Mouse (Mus musculus): ENCODE data around the gene Nrbf2. TPM values are rescaled to one million over a fixed set of nuclear protein-coding genes. Genes with fewer than 3 reads are reported as not detected.

Gene Nrbf2
- 10 to 100 TPM in 1 of 2 experiments, 1 to 10 TPM in 1; 8.6 to 10.2 TPM for total RNA-seq (2021)
- long read RNA-seq, experiment 1, transcript Nrbf2-201 (4 exons, 1,813 nt), result major isoform, 27 of 29 reads
- long read RNA-seq, experiment 1, partial matches to known transcripts, result 0 of 29 reads
- long read RNA-seq, experiment 1, other reads (novel, unspliced or antisense), result 2 of 29 reads
- long read RNA-seq, experiment 2, transcript Nrbf2-201 (4 exons, 1,813 nt), result major isoform, 48 of 50 reads
- long read RNA-seq, experiment 2, partial matches to known transcripts, result 0 of 50 reads
- long read RNA-seq, experiment 2, other reads (novel, unspliced or antisense), result 2 of 50 reads

- peak; percentile 89 for DNase-seq
Observed at GRCm38 (mm10) chr10:67285176-67285814, at the start of gene Nrbf2. Gene Nrbf2 (minus strand): TSS chr10:67285305.

- DNase-seq, result no peak
Observed at GRCm38 (mm10) chr10:67330580-67330979, 45.5 kb upstream of the Nrbf2 start.

GRCm38 (mm10) chr10:67329661-67330060, 44.6 kb upstream of the Nrbf2 start:
- DNase-seq, result no peak

- no peak for DNase-seq
Observed at GRCm38 (mm10) chr10:67328208-67328607, 43.1 kb upstream of the Nrbf2 start.

- no peak for DNase-seq
Observed at GRCm38 (mm10) chr10:67324036-67324435, 38.9 kb upstream of the Nrbf2 start.

- DNase-seq, result no peak
Observed at GRCm38 (mm10) chr10:67321396-67321795, 36.3 kb upstream of the Nrbf2 start.

- DNase-seq, result no peak
Observed at GRCm38 (mm10) chr10:67320207-67320859, 35.2 kb upstream of the Nrbf2 start.

- no peak for DNase-seq
Observed at GRCm38 (mm10) chr10:67319016-67319725, 34.1 kb upstream of the Nrbf2 start.

- no peak for DNase-seq
Observed at GRCm38 (mm10) chr10:67317931-67318460, 32.9 kb upstream of the Nrbf2 start.

- peak; percentile 53 for DNase-seq
Observed at GRCm38 (mm10) chr10:67314811-67315435, 29.8 kb upstream of the Nrbf2 start.

GRCm38 (mm10) chr10:67312456-67312855, 27.4 kb upstream of the Nrbf2 start:
- DNase-seq, result no peak

- DNase-seq, result peak; percentile 29
Observed at GRCm38 (mm10) chr10:67311277-67311959, 26.3 kb upstream of the Nrbf2 start.

- no peak for DNase-seq
Observed at GRCm38 (mm10) chr10:67309483-67310138, 24.5 kb upstream of the Nrbf2 start.

- DNase-seq, result no peak
Observed at GRCm38 (mm10) chr10:67302340-67302739, 17.2 kb upstream of the Nrbf2 start.

GRCm38 (mm10) chr10:67301046-67301445, 15.9 kb upstream of the Nrbf2 start:
- DNase-seq, result no peak

GRCm38 (mm10) chr10:67299285-67299684, 14.2 kb upstream of the Nrbf2 start:
- no peak for DNase-seq

- no peak for DNase-seq
Observed at GRCm38 (mm10) chr10:67298856-67299255, 13.8 kb upstream of the Nrbf2 start.

GRCm38 (mm10) chr10:67297175-67297855, 12.2 kb upstream of the Nrbf2 start:
- no peak for DNase-seq

GRCm38 (mm10) chr10:67296482-67297152, 11.5 kb upstream of the Nrbf2 start:
- DNase-seq, result no peak
